Mouse (Mus musculus) heart, adult 2 months (tissue): ENCODE data around the gene Lekr1. TPM values are rescaled to one million over a fixed set of nuclear protein-coding genes. Genes with fewer than 3 reads are reported as not detected.

Experiments
- DNase-seq, 2 experiments: peaks; one replicate each; pipeline ENCODE4 v3.0.0; 2021
- H3K27ac ChIP-seq: fragments of 200-600 bp; 2 replicates; pipeline ENCODE4 v1.8.1; 2022
- H3K27me3 ChIP-seq: fragments of 200-500 bp; 2 replicates; pipeline ENCODE4 v1.6.1; 2012; ENCODE audit warnings: mild to moderate bottlenecking, low read length, inconsistent platforms, mixed read lengths; ENCODE audit not compliant: control insufficient read depth, insufficient read depth
- H3K36me3 ChIP-seq: fragments of 200-500 bp; 2 replicates; pipeline ENCODE4 v1.6.1; 2012; ENCODE audit warnings: low read length, inconsistent platforms; ENCODE audit not compliant: control insufficient read depth, insufficient read depth
- H3K4me1 ChIP-seq: fragments of 200-500 bp; 2 replicates; pipeline ENCODE4 v1.6.1; 2011; ENCODE audit warnings: low read length; ENCODE audit not compliant: control insufficient read depth, insufficient read depth
- H3K4me3 ChIP-seq: fragments of 200-600 bp; 2 replicates; pipeline ENCODE4 v1.8.1; 2022
- H3K79me2 ChIP-seq: fragments of 200-500 bp; replicated peaks from 2 replicates; pipeline ENCODE4 v1.6.1; 2012; ENCODE audit warnings: mild to moderate bottlenecking, inconsistent platforms, low read length, moderate library complexity, mixed read lengths; ENCODE audit not compliant: control insufficient read depth, insufficient read depth
- H3K9ac ChIP-seq: fragments of 200-500 bp; 2 replicates; pipeline ENCODE4 v1.6.1; 2012; ENCODE audit warnings: low read depth, mild to moderate bottlenecking, control low read depth, inconsistent platforms, low read length, mixed read lengths
- CTCF ChIP-seq: fragments of 200-600 bp; IDR thresholded peaks from 2 replicates; pipeline ENCODE4 v1.8.1; 2022; ENCODE audit warnings: antibody characterized with exemption, mild to moderate bottlenecking, moderate library complexity
- EP300 ChIP-seq: fragments of 200-500 bp; IDR thresholded peaks from 2 replicates; pipeline ENCODE4 v1.6.1; 2011; ENCODE audit warnings: low read depth, low read length, control low read depth; ENCODE audit not compliant: insufficient read depth
- POLR2A ChIP-seq: fragments of 200-500 bp; IDR thresholded peaks from 2 replicates; pipeline ENCODE4 v1.6.1; 2011; ENCODE audit warnings: mild to moderate bottlenecking, low read depth, low read length, control low read depth; ENCODE audit not compliant: insufficient read depth
- WGBS: fragments of 180-500 bp; shearing (Covaris S2); methylation state at CpG from one replicate; pipeline ENCODE4 v1.1.7; 2018; 5-methylcytosine and 5-hydroxymethylcytosine counted together
- intact Hi-C: fragments of 180-260 bp; cut with DNase I; formaldehyde crosslinking; loops from one replicate; pipeline ENCODE4 v1.15.1; 2025
- polyA plus RNA-seq: library from polyadenylated mRNA; depleted of rRNA; stranded (reverse); fragments of >200 nt; gene quantifications from 2 replicates; pipeline ENCODE4 v1.2.3, GENCODE M21; 2012
- total RNA-seq, 2 experiments: library from RNA; stranded (reverse); gene quantifications; 2 replicates each; pipeline ENCODE4 v1.2.3; 2021

Lekr1 gene
- total and polyA plus RNA-seq, 3 experiments: 0.84 to 2.2 (median 2.1) TPM

DNA sequence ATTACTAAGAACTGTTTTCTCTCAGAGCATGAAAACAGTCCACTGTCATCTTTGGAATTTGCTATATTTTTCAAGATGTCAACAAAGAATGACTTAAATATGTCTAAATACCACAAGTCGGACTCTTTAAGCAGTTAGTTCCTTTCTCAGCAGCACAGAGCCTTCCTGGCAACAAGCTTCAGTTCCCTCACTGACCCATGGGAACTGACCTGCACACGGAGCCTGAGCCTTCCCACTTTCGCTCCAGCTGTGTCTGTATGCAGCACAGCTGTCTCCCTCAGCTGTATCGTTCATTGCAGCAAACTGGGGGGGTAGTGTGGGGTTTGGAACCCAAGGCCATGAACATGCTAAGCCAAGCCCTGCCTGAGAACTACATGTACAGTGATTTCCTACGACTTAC lies 136.8 kb downstream of the Lekr1 start:
- no peak overlapping the region for H3K27ac ChIP-seq
- H3K79me2 ChIP-seq: no peaks in the 10 kb centered on the region
- intact Hi-C loops: no loop called here
- WGBS: 56% methylated on average over 5 of the region's 5 CpGs
- no peak overlapping the region for H3K4me3 ChIP-seq
- no peaks in the 10 kb centered on the region for H3K27me3 ChIP-seq
- no peak overlapping the region for H3K9ac ChIP-seq
- peak; percentile 42 to 54 for DNase-seq
- H3K36me3 ChIP-seq: no peaks in the 10 kb centered on the region
- TF ChIP-seq CTCF (no peak), EP300 (0 out of 2 replicates have a peak, but pooled peaks have one; percentile 40), POLR2A (no peak)
- no peaks in the 10 kb centered on the region for H3K4me1 ChIP-seq

- Histone ChIP-seq H3K27ac (no peak overlapping the region), H3K79me2 (no peaks in the 10 kb centered on the region), H3K27me3 (no peaks in the 10 kb centered on the region), H3K4me3 (no peak overlapping the region), H3K36me3 (no peaks in the 10 kb centered on the region), H3K9ac (no peak overlapping the region), H3K4me1 (no peaks in the 10 kb centered on the region)
- TF ChIP-seq CTCF: no peak
- TF ChIP-seq EP300: no peak
- DNase-seq: no peak
- intact Hi-C loops: no loop called here
- 75% methylated on average over 6 of the region's 6 CpGs for WGBS
Measured at GRCm38 (mm10) chr3:65814881-65815280, 148.9 kb downstream of the Lekr1 start.

DNA sequence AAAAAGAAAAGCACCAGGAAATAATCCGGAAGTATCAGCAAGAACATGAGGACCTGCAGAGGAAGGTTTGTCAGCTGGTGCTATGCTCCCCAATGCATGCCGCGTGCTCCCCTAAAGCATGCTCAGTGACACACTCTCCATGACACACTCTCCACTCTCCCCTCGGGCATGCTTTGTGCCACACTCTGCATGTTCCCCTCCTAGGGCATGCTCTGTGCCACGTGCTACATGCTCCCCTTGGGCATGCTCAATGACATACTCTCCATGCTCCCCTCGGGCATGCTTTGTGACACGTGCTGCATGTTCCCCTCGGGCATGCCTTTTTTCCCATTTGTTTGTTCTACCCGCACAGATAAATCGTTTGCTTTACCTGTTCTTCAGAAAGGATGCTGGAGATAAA lies 150.0 kb downstream of the Lekr1 start:
- intact Hi-C loops: no loop called here
- H3K4me1 ChIP-seq: no peaks in the 10 kb centered on the region
- no peak for DNase-seq
- WGBS: 86% methylated on average over 10 of the region's 10 CpGs
- H3K79me2 ChIP-seq: no peaks in the 10 kb centered on the region
- TF ChIP-seq CTCF: no peak
- no peak for TF ChIP-seq EP300
- TF ChIP-seq POLR2A: no peak
- no peaks in the 10 kb centered on the region for H3K27me3 ChIP-seq
- H3K27ac ChIP-seq: no peak overlapping the region
- H3K36me3 ChIP-seq: no peaks in the 10 kb centered on the region
- H3K4me3 ChIP-seq: no peak overlapping the region
- H3K9ac ChIP-seq: no peak overlapping the region

DNA sequence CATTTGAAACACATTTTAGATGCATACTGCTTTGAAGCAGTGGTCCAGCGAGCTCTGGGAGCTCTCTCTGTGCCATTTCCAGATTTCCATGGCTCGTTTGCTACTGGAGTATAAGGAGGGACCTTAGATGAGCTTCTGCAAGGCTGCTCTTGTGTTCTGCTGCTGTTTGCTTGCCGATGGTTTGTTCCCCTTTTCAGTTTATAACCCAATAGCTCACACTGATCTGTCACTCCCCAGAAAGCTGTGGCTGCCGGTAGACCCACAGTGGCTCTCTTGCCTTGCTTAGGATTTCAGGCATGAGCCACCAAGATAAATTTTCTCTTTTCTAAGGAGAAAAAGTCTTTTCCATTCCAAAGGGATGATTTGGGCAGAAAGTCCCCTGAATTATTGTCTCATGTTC lies 152.6 kb downstream of the Lekr1 start:
- H3K27ac ChIP-seq: no peak overlapping the region
- no peaks in the 10 kb centered on the region for H3K79me2 ChIP-seq
- DNase-seq: no peak
- H3K36me3 ChIP-seq: no peaks in the 10 kb centered on the region
- H3K4me1 ChIP-seq: no peaks in the 10 kb centered on the region
- no peak overlapping the region for H3K4me3 ChIP-seq
- H3K9ac ChIP-seq: no peak overlapping the region
- 85% methylated on average over 4 of the region's 4 CpGs for WGBS
- no peak for TF ChIP-seq CTCF
- no peak for TF ChIP-seq POLR2A
- no peak for TF ChIP-seq EP300
- intact Hi-C loops: no loop called here
- H3K27me3 ChIP-seq: no peaks in the 10 kb centered on the region

DNA sequence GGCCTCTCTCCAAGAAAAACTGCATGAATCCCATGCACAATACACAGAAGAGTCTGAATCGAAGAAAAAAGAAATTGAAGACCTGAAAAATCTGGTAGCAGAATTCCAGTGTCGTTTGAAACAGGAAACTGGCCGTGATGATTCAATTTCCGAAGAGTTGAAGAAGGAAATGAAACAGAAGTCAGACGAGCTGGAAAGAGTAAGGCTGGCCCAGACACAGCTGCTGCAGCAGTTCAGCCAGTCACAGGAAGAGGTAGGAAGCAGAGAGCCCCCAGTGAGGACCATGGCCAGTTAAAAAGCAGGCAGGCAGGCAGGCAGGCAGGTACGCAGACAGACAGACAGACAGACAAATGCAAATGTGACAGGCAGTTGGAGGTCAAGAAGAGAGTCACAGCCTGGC lies 153.8 kb downstream of the Lekr1 start:
- no peak for DNase-seq
- no peaks in the 10 kb centered on the region for H3K4me1 ChIP-seq
- H3K27ac ChIP-seq: no peak overlapping the region
- 22% methylated on average over 6 of the region's 6 CpGs for WGBS
- TF ChIP-seq CTCF (no peak), EP300 (no peak), POLR2A (no peak)
- H3K27me3 ChIP-seq: no peaks in the 10 kb centered on the region
- H3K4me3 ChIP-seq: no peak overlapping the region
- H3K79me2 ChIP-seq: no peaks in the 10 kb centered on the region
- no peak overlapping the region for H3K9ac ChIP-seq
- no peaks in the 10 kb centered on the region for H3K36me3 ChIP-seq
- intact Hi-C loops: no loop called here

DNA sequence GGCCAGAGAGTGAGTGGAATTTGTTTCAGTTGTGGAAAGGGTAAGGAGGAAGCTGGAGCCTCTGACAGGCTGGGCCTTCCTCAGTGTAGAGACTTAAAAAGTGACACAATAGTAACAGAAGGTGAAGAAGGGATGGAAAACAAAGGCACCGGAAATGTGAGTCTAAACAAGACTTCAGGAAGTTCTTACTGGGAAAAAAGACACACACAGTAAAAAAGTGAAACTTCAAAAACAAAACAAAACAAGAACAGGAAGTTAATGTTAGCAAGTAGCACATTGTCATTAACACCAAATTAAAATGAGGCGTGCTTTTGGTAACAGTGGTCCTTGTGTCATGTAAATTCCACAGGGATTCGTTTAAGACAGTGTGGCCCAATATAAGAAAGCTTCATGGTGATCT lies 158.9 kb downstream of the Lekr1 start:
- Histone ChIP-seq H3K36me3 (no peaks in the 10 kb centered on the region), H3K4me1 (peaks cover 3% of the 10 kb centered on the region), H3K9ac (no peak overlapping the region), H3K4me3 (no peak overlapping the region), H3K27ac (no peak overlapping the region), H3K79me2 (no peaks in the 10 kb centered on the region), H3K27me3 (no peaks in the 10 kb centered on the region)
- WGBS: 60% methylated on average over 3 of the region's 3 CpGs
- no peak for DNase-seq
- intact Hi-C loops: loop anchor here (5.0 kb wide), 1 partner anchor 37 kb away; no protein-coding TSS in a partner anchor
- TF ChIP-seq POLR2A: no peak
- no peak for TF ChIP-seq CTCF
- no peak for TF ChIP-seq EP300

DNA sequence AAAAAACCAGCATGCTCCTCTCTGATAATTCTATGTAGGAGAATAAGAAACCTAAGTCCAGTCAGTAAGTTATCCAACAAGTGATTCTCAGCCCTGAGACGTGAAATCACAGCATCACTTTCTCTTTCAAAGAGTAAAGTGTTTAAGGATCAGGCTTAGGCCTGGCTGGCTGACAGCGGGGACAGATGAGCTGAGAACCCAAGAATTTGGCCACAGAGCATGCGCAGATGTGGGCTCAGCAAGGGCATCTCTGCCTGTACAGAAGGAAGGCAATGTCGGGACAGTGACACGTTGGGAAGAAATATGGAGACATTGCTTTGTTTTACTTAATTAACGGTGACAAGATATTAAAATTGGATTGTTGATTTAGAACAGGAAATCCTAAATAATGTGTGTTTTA lies 160.7 kb downstream of the Lekr1 start:
- H3K4me3 ChIP-seq: no peak overlapping the region
- WGBS: 89% methylated on average over 6 of the region's 6 CpGs
- TF ChIP-seq EP300: no peak
- TF ChIP-seq POLR2A: no peak
- TF ChIP-seq CTCF: no peak
- H3K9ac ChIP-seq: no peak overlapping the region
- H3K4me1 ChIP-seq: peaks cover 4% of the 10 kb centered on the region
- H3K79me2 ChIP-seq: no peaks in the 10 kb centered on the region
- no peak for DNase-seq
- H3K36me3 ChIP-seq: no peaks in the 10 kb centered on the region
- H3K27me3 ChIP-seq: no peaks in the 10 kb centered on the region
- intact Hi-C loops: loop anchor here (5.0 kb wide), 1 partner anchor 36 kb away; no protein-coding TSS in a partner anchor
- H3K27ac ChIP-seq: no peak overlapping the region
